ENCODE assay signal across 26 mouse cellular contexts in genomic region chr6:88813832-88814231, GRCm38 (mm10).
"Had no signal": no experiment of that assay in that cellular context is flagged by ENCODE, and none has a peak within 500 bp of the region (broad histone marks: within the 10 kb centered on the region; RNA-seq: fewer than 3 reads in every experiment).

No protein-coding gene starts in this region.

- DNase-seq: forebrain, postnatal 0 days; gastrocnemius, postnatal 10 days; gastrocnemius, postnatal 36 days; heart, adult 11 months; heart, adult 2 months; heart, postnatal 14 days; heart, postnatal 36 days; kidney, adult 11 months; kidney, adult 2 months; kidney, adult 9 months; kidney, postnatal 14 days; kidney, postnatal 36 days; layer of hippocampus, adult 9-11 months; layer of hippocampus, postnatal 36 days; left cerebral cortex, postnatal 4 days; liver had no signal

- ATAC-seq: forebrain, postnatal 0 days; hindbrain, postnatal 0 days; intestine, embryonic 16.5 days had no signal

- H3K27ac ChIP-seq: heart, adult 2 months; heart, embryonic 13.5 days; heart, embryonic 15.5 days; hindbrain, embryonic 13.5 days; hindbrain, embryonic 15.5 days; hindbrain, postnatal 0 days; kidney, postnatal 0 days; limb, embryonic 12.5 days had no signal

- H3K36me3 ChIP-seq: heart, embryonic 13.5 days; heart, embryonic 15.5 days; hindbrain, embryonic 13.5 days; hindbrain, embryonic 15.5 days; kidney, embryonic 15.5 days; limb, embryonic 12.5 days had no signal

- H3K4me2 ChIP-seq: heart, embryonic 11.5 days; heart, embryonic 13.5 days; heart, embryonic 15.5 days; hindbrain, embryonic 13.5 days; hindbrain, embryonic 15.5 days; kidney, embryonic 15.5 days; limb, embryonic 12.5 days had no signal

- H3K9me3 ChIP-seq: heart, embryonic 13.5 days; heart, embryonic 15.5 days; hindbrain, embryonic 13.5 days; hindbrain, embryonic 15.5 days; kidney, embryonic 15.5 days; limb, embryonic 12.5 days had no signal

- H3K27me3 ChIP-seq: heart, embryonic 13.5 days; heart, embryonic 15.5 days; hindbrain, embryonic 15.5 days; kidney, embryonic 15.5 days; limb, embryonic 12.5 days had no signal

- H3K9ac ChIP-seq: forebrain, postnatal 0 days; heart, embryonic 13.5 days; heart, embryonic 15.5 days; hindbrain, embryonic 13.5 days; hindbrain, embryonic 15.5 days; kidney, embryonic 15.5 days; limb, embryonic 12.5 days had no signal

- H3K4me3 ChIP-seq: heart, adult 2 months; heart, embryonic 13.5 days; heart, embryonic 15.5 days; hindbrain, embryonic 13.5 days; hindbrain, embryonic 15.5 days; kidney, embryonic 15.5 days; limb, embryonic 12.5 days had no signal
